Mouse (Mus musculus) ovary, postnatal 36 days (tissue): Measurements from ENCODE around the gene Pakap.

ENCODE experiments used
- DNase-seq: peaks from one replicate; pipeline ENCODE4 v3.0.0; 2022; ENCODE audit warnings: low spot score, mixed read lengths

Pakap gene

GRCm38 (mm10) chr4:57769007-57769406 lies 201.0 kb downstream of the Pakap start:
- DNase-seq = no peak

- DNase-seq = no peak
Measured at GRCm38 (mm10) chr4:57770185-57770823, 202.3 kb downstream of the Pakap start.

DNA sequence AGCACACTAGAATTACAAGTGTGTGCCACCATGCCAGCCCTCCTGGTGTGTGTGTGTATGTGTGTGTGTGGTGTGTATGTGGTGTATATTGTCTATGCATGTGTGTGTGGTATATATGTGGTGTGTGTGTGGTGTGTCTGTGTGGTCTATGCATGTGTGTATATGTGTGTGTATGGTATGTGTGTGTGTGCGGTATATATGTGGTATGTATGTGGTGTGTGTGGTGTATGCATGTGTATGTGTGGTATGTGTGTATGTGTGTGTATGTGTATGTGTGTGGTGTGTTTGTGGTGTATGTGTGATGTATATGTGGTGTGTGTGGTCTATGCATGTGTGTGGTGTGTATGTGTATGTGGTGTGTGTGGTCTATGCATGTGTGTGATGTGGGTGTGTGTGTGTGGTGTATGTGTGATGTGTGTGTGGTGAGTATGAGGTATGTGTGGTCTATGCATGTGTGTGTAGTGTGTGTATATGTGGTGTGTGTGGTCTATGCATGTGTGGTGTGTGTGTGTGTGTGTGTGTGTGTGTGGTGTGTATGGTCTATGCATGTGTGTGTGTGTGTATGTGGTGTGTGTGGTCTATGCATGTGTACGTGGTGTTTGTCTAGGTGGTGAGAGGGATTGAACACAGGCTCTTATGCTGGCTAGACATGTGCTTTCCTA lies 203.7 kb downstream of the Pakap start:
- no peak for DNase-seq

GRCm38 (mm10) chr4:57772851-57773510 lies 205.0 kb downstream of the Pakap start:
- DNase-seq = peak; percentile 35

- DNase-seq = no peak
Measured at GRCm38 (mm10) chr4:57774517-57774916, 206.5 kb downstream of the Pakap start.

- no peak for DNase-seq
Measured at GRCm38 (mm10) chr4:57775582-57775981, 207.6 kb downstream of the Pakap start.

- DNase-seq = no peak
Measured at GRCm38 (mm10) chr4:57780403-57780802, 212.4 kb downstream of the Pakap start.

DNA sequence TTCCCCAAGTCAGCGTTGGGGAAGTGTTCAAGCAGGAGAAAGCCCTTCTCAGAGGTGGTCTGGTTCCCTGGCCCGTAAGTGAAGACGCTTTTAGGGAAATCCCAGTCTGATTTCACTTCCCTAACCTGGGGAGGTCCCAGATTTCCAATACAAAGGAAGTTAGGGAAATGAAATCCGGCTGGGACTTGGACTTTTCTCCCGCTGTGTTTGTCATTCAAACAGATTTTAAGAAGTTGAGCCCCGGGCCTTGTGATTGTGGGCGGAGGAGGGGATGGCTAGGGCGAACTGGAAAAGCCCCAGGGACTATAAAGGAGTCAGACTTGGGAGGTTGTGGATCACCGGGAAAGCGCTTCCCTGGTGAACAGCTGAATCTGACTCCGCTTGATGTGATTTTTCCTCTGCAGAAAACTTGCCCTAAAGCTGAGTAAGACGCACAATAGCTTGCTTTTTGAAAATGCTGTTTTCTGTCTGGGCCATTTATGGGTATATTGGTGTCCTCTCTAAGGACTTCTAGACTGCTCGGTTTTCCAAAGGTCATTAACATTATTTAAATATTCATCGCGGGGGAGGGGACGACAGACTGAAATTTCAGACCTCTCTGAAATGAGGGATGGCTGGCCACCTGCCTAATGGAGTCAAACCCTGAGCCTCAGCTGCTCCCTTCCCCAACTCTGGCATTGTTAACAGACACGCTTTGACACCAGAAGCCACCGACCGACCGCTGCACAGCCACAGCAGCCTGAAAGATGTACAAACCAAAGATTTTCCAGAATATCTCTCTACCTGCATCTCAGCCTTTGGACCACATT lies 213.1 kb downstream of the Pakap start:
- DNase-seq = no peak

DNA sequence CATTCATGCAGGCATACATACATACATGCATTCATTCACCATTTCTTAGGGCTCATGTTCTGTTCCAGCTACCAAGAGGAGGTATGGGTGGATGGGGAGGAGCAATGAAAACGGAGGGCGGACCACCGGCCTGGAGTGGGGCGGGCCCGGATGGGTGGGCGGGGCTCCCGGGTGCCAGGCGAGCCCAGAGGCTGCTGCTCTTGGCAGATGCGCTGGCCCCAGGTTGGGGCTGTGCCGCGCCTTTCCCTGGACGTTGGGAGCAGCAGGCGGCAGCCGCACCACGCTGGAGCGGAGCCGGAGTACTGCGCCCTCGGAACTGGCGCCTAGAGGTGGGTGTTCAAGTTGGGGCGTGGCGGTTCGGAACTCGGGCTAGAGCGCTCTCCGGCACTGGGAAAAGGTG lies 214.0 kb downstream of the Pakap start:
- peak; percentile 77 for DNase-seq

DNA sequence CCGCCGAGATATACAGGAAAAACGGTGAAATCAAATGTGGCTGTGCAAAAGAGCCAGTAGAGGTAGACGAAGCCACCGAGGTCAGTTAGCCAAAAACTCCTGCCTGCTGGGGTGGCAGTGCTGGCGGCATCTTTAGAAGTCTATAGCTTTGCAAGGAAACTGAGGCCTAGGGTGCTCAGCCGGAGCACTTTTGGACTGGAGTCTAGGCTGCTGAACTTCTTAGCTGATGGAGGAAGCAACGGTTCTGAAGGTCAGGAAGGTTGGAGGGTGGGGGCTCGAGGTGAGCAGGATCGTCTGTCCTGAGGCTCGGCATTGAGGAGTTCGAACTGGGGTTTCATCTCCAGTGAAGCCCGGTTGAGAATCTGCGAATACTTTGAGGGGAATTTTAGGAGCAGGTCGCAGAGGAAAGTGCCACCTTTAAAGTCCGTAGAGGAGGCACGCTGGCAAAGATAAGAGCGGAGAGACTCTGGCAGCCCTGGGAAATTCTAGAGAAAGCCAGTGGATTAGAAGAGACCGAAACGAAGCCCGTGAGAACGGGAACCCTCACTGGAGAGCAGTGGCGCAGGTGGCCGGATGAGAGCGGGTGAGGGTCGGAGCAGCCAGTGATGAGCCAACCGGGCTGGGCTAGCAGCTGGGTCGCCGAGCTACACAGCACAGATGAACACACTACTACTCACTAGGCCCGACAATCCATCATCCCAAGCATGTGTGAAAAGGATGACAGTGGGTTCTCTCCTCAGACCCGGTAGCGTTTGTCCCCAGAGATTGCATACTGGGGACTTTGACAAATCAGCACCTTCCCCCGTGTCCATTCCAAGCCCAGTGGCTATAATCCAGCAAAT lies 214.8 kb downstream of the Pakap start:
- no peak for DNase-seq

DNA sequence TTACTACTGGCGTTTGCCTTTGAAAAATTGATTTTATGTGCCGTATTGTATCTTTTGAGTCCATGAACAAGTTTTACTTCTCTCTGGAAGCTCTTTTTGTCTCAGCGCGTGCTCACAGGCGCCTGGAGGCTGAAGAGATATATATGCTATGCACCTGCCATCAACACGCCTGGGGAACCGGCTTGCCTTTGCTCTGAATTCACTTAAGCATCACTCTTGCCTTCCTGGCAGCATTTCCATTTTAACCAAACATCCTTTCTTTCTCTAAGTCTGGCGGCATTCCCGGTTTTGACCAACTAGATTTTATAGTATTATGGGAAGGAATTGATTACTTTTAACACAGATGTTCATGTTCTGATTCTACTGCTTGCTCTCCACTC lies 215.4 kb downstream of the Pakap start:
- no peak for DNase-seq

GRCm38 (mm10) chr4:57783853-57784600 lies 216.0 kb downstream of the Pakap start:
- DNase-seq = no peak

DNA sequence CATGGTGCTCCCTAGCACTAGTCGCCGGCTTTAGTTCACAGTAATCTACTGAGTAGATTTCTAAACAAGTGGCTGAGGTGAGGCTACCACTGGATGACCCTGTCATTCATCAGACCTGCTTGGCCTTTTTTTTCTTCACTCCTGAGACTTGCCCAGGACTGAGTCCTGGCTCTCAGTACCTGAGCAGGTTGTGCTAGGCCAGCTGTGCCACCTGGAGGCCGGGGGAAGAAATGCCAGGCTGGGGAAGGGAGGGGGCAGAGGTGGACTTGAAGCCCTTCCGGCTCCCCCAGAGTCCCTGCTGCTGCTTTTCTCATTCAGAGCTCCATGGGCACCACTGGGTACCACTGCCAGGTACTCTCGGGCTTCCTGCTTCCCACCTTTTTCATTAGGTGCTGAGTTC lies 220.7 kb downstream of the Pakap start:
- DNase-seq = no peak

GRCm38 (mm10) chr4:57789118-57789517 lies 221.1 kb downstream of the Pakap start:
- DNase-seq = no peak

DNA sequence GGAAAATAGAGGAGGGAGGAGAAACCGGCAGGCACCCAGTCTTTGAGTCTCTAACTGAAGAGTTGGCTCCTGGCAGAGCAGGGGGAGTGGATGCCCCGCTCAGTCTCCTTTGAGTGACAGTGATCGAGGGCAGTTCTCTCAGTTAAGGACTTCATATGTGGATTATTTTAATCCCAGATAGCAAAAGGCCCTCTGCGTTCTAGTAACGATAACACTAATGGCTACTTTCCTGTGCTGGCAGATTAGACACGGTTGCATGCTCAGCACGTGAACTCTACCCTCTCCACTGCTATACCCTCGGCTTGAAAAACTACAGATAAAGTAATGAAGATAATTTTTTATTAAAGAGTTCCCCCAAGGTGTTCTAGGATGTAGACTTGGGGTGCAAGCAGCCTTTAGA lies 226.0 kb downstream of the Pakap start:
- DNase-seq = no peak

GRCm38 (mm10) chr4:57794547-57794946 lies 226.6 kb downstream of the Pakap start:
- DNase-seq = no peak

GRCm38 (mm10) chr4:57797548-57798285 lies 229.7 kb downstream of the Pakap start:
- DNase-seq = no peak

- no peak for DNase-seq
Measured at GRCm38 (mm10) chr4:57798286-57799018, 230.5 kb downstream of the Pakap start.

DNA sequence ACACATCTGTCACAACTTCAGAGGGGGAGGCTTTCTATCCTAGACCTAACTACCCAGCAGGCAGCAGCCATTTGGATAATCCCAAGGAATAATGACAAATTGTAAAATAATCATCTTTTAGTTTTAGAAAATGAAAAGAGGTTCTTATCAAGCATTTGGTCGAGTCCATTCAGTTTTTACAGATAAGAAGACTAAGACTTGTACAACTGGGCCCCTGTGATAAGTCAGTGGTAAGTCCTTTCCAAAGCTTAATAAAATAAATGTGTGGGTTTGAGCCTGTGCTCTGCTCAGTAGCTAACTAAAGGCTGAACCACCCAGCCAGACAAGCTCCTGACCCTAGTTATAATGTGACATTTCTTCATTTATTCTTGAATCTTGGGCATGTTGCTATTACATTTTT lies 231.3 kb downstream of the Pakap start:
- no peak for DNase-seq

- no peak for DNase-seq
Measured at GRCm38 (mm10) chr4:57801239-57801638, 233.3 kb downstream of the Pakap start.
